Mouse (Mus musculus): ENCODE data around the gene Prss57. TPM values are rescaled to one million over a fixed set of nuclear protein-coding genes. Genes with fewer than 3 reads are reported as not detected.

The Prss57 gene
- polyA plus RNA-seq (2012; rRNA removed), result 0.26 and 0.39 TPM in 2 replicates

DNA sequence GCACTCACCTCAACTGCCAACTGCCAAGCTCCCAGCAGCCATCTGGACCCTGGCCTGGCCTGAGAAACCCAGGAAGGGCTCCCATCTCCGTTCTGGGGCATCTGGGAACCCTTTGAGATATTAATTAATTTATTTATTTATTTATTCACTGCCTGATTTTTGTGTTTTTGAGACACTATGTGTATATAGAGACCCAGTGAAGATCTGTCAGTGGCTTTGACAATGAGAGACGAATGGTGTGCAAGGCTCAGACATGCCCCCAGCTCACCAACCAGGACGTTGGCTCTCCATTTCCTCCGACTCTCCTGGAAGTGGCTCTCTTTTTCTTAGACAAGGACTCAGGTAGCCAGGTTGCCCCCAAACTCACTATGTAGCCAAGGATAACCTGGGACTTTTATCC, at the start of gene Prss57:
Gene Prss57, minus strand, starts transcription at position 101 of the 400 bp plus-strand sequence.

DNA sequence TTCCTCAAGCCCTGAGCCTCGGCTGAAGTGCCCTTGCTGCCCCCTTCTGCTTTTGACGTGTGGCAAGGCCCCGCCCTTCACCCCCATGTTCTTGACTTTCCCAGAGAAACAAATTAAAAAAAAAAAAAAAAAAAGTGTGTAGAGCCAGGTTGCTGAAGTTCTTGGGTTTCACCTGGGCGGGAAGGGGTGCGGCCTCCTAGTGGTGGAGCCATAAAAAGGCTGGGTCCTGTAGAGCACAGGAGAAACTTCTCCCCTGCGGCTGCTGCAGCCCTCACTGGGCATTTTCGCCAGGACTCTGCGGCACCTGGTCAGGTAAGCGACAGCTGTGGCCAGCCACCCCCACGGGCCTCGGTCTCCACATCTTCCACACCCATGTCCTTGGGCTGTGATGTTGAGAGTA, 30.0 kb upstream of the Prss57 start, which contains the start of gene Misp:
Gene Misp, plus strand, starts transcription at position 208 of the 400 bp plus-strand sequence.

DNA sequence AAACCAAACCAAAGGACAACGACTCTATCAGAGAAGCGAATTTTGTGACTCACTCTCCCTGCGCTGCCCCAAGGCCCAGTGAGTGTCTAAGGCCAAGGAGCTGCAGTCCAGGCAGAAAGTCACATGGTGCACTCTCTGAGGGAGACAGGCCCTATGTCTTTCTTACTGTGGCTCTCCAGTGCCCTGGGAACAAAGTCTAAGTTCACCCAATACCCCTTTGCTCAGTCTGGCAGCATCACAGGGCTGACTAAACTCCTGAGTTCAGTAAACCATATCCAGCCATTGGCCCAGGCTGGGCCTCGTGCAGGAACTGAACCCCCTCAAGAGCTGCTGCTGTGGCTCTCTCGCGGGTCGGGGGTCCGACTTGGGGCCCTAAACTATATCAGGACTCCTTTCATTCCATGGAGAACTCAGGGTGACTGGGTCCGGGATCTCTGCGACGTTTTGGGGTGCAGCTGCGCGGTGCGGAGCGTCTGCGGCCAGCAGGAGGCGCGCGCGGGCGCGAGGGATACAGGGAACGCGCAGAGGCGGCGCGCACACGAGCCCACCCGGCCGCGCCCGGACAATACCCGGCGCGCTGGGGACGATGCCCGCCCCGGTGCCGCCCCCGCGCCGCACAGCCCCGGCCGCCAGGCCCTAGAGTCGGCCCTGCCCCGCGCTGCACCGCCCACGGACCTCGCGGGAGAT, 2.4 kb upstream of the Prss57 start, which contains the start of gene Palm:
Gene Palm, plus strand, starts transcription at position 522 of the 687 bp plus-strand sequence.

DNA sequence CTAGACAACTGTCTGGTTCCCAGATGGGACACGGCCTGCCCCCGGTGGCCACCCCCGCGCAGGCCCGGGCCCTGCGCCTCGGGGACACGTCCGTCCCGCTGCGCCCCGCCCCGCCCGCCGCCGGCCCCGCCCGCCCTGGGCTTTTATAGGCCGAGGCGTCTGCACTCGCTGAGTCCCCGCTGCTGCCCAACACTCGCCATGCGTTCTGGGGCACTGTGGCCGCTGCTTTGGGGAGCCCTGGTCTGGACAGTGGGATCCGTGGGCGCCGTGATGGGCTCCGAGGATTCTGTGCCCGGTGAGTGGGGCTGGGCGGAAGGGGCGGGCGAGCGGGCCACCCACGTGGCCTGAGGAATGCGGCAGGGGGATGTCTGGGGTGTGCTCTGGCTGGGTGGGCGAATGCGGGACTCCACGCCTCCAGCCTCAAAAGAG, 13.6 kb downstream of the Prss57 start, which contains the start of gene Fstl3:
Gene Fstl3, plus strand, starts transcription at position 170 of the 429 bp plus-strand sequence.

DNA sequence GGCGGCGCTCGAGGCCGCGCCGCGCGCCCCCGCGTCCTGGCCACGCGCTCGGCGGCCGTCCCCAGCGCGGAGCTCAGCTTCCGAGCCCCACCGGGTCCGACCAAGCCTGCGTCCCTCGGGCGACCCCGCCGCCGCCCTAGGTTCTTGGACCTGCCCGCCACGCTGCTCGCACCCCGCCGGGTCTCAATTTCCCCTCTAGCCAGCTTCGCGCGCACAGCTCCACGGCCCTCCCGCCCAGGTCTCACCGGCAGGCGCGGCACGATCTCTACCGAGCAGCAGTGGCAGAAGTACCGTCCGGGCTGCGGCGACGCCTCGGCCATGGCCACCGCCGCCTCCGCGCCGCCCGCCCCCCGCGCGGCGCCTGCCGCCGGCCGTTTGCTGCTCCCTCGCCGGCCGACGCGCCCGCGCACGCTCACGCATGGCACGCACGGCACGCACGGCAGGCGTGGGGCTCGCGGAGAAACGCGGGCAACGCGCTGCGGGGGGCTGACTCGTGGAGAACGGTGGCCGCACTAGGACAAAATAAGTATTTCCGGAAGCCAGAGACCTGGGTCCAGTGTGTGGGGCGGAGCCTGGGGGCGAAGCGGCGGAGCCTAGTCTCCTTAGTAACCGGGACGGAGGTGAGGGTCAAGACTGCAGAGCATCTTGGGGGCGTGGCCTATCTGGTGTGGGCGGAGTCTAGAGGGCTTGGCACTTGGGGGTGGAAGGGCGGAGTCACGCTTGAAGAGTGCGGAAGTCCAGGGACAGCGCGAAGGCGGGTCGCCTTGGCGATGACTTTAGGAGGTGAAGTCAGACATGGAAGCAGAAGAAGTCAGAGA, 24.0 kb downstream of the Prss57 start, which contains the start of gene Rnf126:
Gene Rnf126, minus strand, starts transcription at position 445 of the 818 bp plus-strand sequence.

DNA sequence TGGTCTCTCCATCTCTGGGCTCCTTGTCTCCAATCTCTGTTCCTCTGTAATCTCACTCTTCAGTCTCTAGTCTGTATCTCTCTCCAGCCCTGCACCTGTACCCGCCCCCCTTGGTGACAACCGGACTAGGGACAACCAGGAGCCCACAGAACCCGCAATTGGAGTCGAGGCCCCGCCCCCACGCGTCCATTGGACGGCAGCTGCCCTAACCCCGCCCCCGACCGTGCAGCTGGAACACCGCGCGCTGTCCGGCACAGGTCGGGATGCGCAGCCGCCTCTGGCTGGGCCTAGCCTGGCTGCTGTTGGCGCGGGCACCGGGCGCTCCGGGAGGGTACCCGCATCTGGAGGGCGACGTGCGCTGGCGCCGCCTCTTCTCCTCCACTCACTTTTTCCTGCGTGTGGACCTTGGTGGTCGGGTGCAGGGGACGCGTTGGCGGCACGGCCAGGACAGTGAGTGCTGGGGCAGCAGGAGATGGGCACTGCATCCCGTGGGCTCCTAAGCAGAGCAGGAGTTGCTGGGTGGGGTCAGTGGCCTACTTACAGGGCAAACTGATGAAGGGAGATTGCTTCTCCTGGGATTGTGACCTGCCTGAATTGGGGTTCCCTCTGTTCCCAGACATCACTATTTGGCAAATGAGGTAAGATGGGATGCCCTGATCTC, 35.8 kb downstream of the Prss57 start, which contains the start of gene Fgf22:
Gene Fgf22, plus strand, starts transcription at position 221 of the 661 bp plus-strand sequence.

DNA sequence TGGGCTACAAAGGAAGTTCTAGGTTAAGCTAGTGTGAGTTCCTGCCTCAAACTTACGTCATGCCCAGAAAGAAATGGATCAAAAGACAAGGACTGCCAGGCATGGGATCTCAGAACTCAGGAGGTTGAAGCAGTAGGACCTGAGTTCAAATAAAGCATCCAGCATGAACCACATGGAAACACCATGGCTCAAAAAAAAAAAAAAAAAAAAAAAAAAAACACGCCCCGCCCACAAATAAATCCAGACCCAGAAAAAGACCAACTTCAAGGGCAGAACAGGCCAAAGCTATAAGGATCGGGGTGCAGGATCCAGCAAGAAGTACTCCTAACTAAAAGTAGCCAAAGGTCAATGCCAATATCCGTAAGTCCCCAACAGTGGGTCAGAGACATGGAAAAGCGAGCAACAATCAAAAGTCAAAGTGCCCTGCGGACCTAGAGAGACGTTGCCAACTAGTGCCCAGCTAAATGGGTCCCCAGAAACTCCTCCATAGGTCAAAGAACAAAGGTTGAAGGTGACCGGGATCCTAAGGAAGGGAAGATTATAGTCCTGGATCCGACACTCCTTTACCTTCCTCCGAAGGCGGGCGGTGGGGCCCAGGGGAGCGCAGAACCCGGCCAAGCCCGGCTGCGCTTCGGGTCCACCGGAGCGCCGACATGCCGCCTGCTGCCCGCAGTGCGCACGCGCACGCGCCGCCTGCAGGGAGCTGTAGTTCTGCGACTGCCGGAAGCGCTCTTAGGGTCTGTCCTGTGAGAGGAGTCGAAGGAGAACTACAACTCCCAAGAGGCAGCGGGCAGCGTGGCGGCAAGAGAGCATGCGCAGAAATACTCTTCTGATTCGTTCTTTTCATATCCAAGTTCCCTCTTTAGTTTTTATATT, 44.6 kb downstream of the Prss57 start, which contains the start of gene Polrmt:
Gene Polrmt, minus strand, starts transcription at position 684 of the 876 bp plus-strand sequence.

Other genes with a start within 250 kb of the Prss57 start
- 106 and 121 TPM in 2 replicates for gene Mier2, start 235.8 kb downstream of the Prss57 start, polyA plus RNA-seq (2012; rRNA removed)
- gene Theg, start 203.6 kb downstream of the Prss57 start, polyA plus RNA-seq (2012; rRNA removed), result 0.09 TPM in 1 of 2 replicates, not detected in the other
- 16.1 and 17.1 TPM in 2 replicates for gene C2cd4c, start 176.9 kb downstream of the Prss57 start, polyA plus RNA-seq (2012; rRNA removed)
- gene Shc2, start 153.0 kb downstream of the Prss57 start, polyA plus RNA-seq (2012; rRNA removed), result 63.2 and 63.8 TPM in 2 replicates
- 0.11 and 0.18 TPM in 2 replicates for gene Odf3l2, start 145.2 kb downstream of the Prss57 start, polyA plus RNA-seq (2012; rRNA removed)
- 0.33 and 0.56 TPM in 2 replicates for gene Madcam1, start 126.4 kb downstream of the Prss57 start, polyA plus RNA-seq (2012; rRNA removed)
- gene Tpgs1, start 121.6 kb downstream of the Prss57 start, polyA plus RNA-seq (2012; rRNA removed), result 64.1 and 65.6 TPM in 2 replicates
- gene Cdc34, start 108.8 kb downstream of the Prss57 start, polyA plus RNA-seq (2012; rRNA removed), result 85.1 and 93.1 TPM in 2 replicates
- gene Gzmm, start 101.9 kb downstream of the Prss57 start, polyA plus RNA-seq (2012; rRNA removed), result 2.0 and 2.2 TPM in 2 replicates
- 919 and 923 TPM in 2 replicates for gene Bsg, start 86.5 kb downstream of the Prss57 start, polyA plus RNA-seq (2012; rRNA removed)
- gene Hcn2, start 74.3 kb downstream of the Prss57 start, polyA plus RNA-seq (2012; rRNA removed), result 22.0 and 26.6 TPM in 2 replicates
- 53.8 and 57.3 TPM in 2 replicates for gene Polrmt, start 44.4 kb downstream of the Prss57 start, polyA plus RNA-seq (2012; rRNA removed)
- 1.0 and 1.1 TPM in 2 replicates for gene Fgf22, start 35.9 kb downstream of the Prss57 start, polyA plus RNA-seq (2012; rRNA removed)
- 118 and 136 TPM in 2 replicates for gene Rnf126, start 24.0 kb downstream of the Prss57 start, polyA plus RNA-seq (2012; rRNA removed)
- gene Fstl3, start 13.7 kb downstream of the Prss57 start, polyA plus RNA-seq (2012; rRNA removed), result 3.5 and 4.5 TPM in 2 replicates
- gene Palm, start 2.6 kb upstream of the Prss57 start, polyA plus RNA-seq (2012; rRNA removed), result 177 and 219 TPM in 2 replicates
- 0.54 and 0.57 TPM in 2 replicates for gene Misp, start 30.0 kb upstream of the Prss57 start, polyA plus RNA-seq (2012; rRNA removed)
- gene Ptbp1, start 63.5 kb upstream of the Prss57 start, polyA plus RNA-seq (2012; rRNA removed), result 82.1 and 86.6 TPM in 2 replicates
- gene Prtn3, start 83.5 kb upstream of the Prss57 start, polyA plus RNA-seq (2012; rRNA removed), result 15.8 and 16.7 TPM in 2 replicates
- 680 and 811 TPM in 2 replicates for gene Plppr3, start 83.7 kb upstream of the Prss57 start, polyA plus RNA-seq (2012; rRNA removed)
- not detected in 2 replicates for gene Elane, start 95.3 kb upstream of the Prss57 start, polyA plus RNA-seq (2012; rRNA removed)
- gene Cfd, start 99.9 kb upstream of the Prss57 start, polyA plus RNA-seq (2012; rRNA removed), result 0.34 and 0.37 TPM in 2 replicates
- 53.6 and 60.9 TPM in 2 replicates for gene Med16, start 118.0 kb upstream of the Prss57 start, polyA plus RNA-seq (2012; rRNA removed)
- gene Gm26602, start 119.9 kb upstream of the Prss57 start, polyA plus RNA-seq (2012; rRNA removed), result not detected in 2 replicates
- gene Kiss1r, start 126.0 kb upstream of the Prss57 start, polyA plus RNA-seq (2012; rRNA removed), result 6.1 and 6.5 TPM in 2 replicates
- 172 and 208 TPM in 2 replicates for gene R3hdm4, start 130.2 kb upstream of the Prss57 start, polyA plus RNA-seq (2012; rRNA removed)
- 4.2 TPM in 2 replicates for gene Arid3a, start 136.1 kb upstream of the Prss57 start, polyA plus RNA-seq (2012; rRNA removed)
- 67.9 and 76.6 TPM in 2 replicates for gene Wdr18, start 169.2 kb upstream of the Prss57 start, polyA plus RNA-seq (2012; rRNA removed)
- 0.40 and 0.45 TPM in 2 replicates for gene Grin3b, start 179.8 kb upstream of the Prss57 start, polyA plus RNA-seq (2012; rRNA removed)
- 200 and 218 TPM in 2 replicates for gene Tmem259, start 193.4 kb upstream of the Prss57 start, polyA plus RNA-seq (2012; rRNA removed)
- gene Cnn2, start 197.6 kb upstream of the Prss57 start, polyA plus RNA-seq (2012; rRNA removed), result 18.9 and 19.8 TPM in 2 replicates
- gene Abca7, start 205.5 kb upstream of the Prss57 start, polyA plus RNA-seq (2012; rRNA removed), result 7.1 and 7.5 TPM in 2 replicates
- 2.2 and 2.4 TPM in 2 replicates for gene Arhgap45, start 225.7 kb upstream of the Prss57 start, polyA plus RNA-seq (2012; rRNA removed)
- 242 and 245 TPM in 2 replicates for gene Polr2e, start 248.8 kb upstream of the Prss57 start, polyA plus RNA-seq (2012; rRNA removed)

Measured in central nervous system, embryonic 18 days (tissue).